Mouse (Mus musculus) forebrain, embryonic 14.5 days (tissue): ENCODE measurements at regions not wholly inside any gene's neighbourhood (a gene's known extent, or its start where the extent isn't known, plus 50 kb on each side); places are given as distances from the start of the nearest gene placed in this dataset.

Experiments used
- ATAC-seq: fragments of 200-750 bp; cut with Nextera tagmentation; 2 replicates; pipeline ENCODE4 v1.8.0; 2017; ENCODE audit warnings: mild to moderate bottlenecking, moderate library complexity
- DNase-seq: peaks from one replicate; pipeline ENCODE4 v3.0.0-alpha.2; 2015; ENCODE audit warnings: low spot score
- H3K27ac ChIP-seq: fragments of 300-500 bp; sonication (generic); 2 replicates; pipeline ENCODE4 v1.5.1; 2014; ENCODE audit warnings: low read depth, mild to moderate bottlenecking, control low read depth, low read length, moderate library complexity
- H3K27me3 ChIP-seq: fragments of 300-500 bp; sonication (generic); replicated peaks from 2 replicates; pipeline ENCODE4 v1.6.1; 2014; ENCODE audit warnings: low read length, control low read depth, mixed read lengths; ENCODE audit not compliant: control insufficient read depth, insufficient read depth
- H3K36me3 ChIP-seq: fragments of 300-500 bp; sonication (generic); 2 replicates; pipeline ENCODE4 v1.6.1; 2014; ENCODE audit warnings: low read length, control low read depth; ENCODE audit not compliant: control insufficient read depth, insufficient read depth
- H3K4me1 ChIP-seq: fragments of 300-500 bp; sonication (generic); 2 replicates; pipeline ENCODE4 v1.6.1; 2014; ENCODE audit warnings: antibody characterized with exemption, low read length, control low read depth; ENCODE audit not compliant: control insufficient read depth, insufficient read depth
- H3K4me2 ChIP-seq: fragments of 300-500 bp; sonication (generic); 2 replicates; pipeline ENCODE4 v1.6.1; 2014; ENCODE audit warnings: mild to moderate bottlenecking, control low read depth, low read length
- H3K4me3 ChIP-seq: fragments of 300-500 bp; sonication (generic); 2 replicates; pipeline ENCODE4 v1.5.1; 2014; ENCODE audit warnings: low read depth, low read length, control low read depth
- H3K9ac ChIP-seq: fragments of 300-500 bp; sonication (generic); 2 replicates; pipeline ENCODE4 v1.6.1; 2014; ENCODE audit warnings: mild to moderate bottlenecking, low read length, control low read depth, moderate library complexity
- H3K9me3 ChIP-seq: fragments of 300-500 bp; sonication (generic); replicated peaks from 2 replicates; pipeline ENCODE4 v1.6.1; 2016; ENCODE audit warnings: low read length, control low read depth, mixed read lengths; ENCODE audit not compliant: control insufficient read depth
- WGBS: fragments of 180-500 bp; shearing (Covaris S2); extraction: QIAGEN DNeasy Blood & Tissue Kit; methylation state at CpG from one replicate; pipeline ENCODE4 v1.1.7; 2014; 5-methylcytosine and 5-hydroxymethylcytosine counted together

- H3K4me2 ChIP-seq, result no peak overlapping the region
- no peak overlapping the region for H3K9ac ChIP-seq
- no peaks in the 10 kb centered on the region for H3K36me3 ChIP-seq
- ATAC-seq (no peak), DNase-seq (no peak)
- H3K4me3 ChIP-seq, result no peak overlapping the region
- no peaks in the 10 kb centered on the region for H3K9me3 ChIP-seq
- no peaks in the 10 kb centered on the region for H3K27me3 ChIP-seq
- no peaks in the 10 kb centered on the region for H3K4me1 ChIP-seq
- H3K27ac ChIP-seq, result no peak overlapping the region
- 43% methylated on average over 2 of the region's 2 CpGs for WGBS
Measured at GRCm38 (mm10) chr9:115504789-115505188, 194.6 kb upstream of the Stt3b start.

GRCm38 (mm10) chr9:115507131-115507689, 197.0 kb upstream of the Stt3b start:
- WGBS, result 12% methylated on average over 7 of the region's 7 CpGs
- Histone ChIP-seq H3K27me3 (no peaks in the 10 kb centered on the region), H3K4me2 (no peak overlapping the region), H3K36me3 (no peaks in the 10 kb centered on the region), H3K4me1 (no peaks in the 10 kb centered on the region), H3K27ac (no peak overlapping the region), H3K4me3 (no peak overlapping the region), H3K9me3 (no peaks in the 10 kb centered on the region), H3K9ac (no peak overlapping the region)
- ATAC-seq (peak; percentile 80), DNase-seq (peak; percentile 64)

GRCm38 (mm10) chr9:115512835-115513629, 202.8 kb upstream of the Stt3b start:
- H3K27me3 ChIP-seq, result no peaks in the 10 kb centered on the region
- ATAC-seq (no peak), DNase-seq (peak; percentile 31)
- H3K9me3 ChIP-seq, result no peaks in the 10 kb centered on the region
- 58% methylated on average over 16 of the region's 16 CpGs for WGBS
- no peak overlapping the region for H3K27ac ChIP-seq
- no peaks in the 10 kb centered on the region for H3K4me1 ChIP-seq
- H3K4me3 ChIP-seq, result no peak overlapping the region
- no peak overlapping the region for H3K9ac ChIP-seq
- no peaks in the 10 kb centered on the region for H3K36me3 ChIP-seq
- no peak overlapping the region for H3K4me2 ChIP-seq

GRCm38 (mm10) chr9:115517903-115518302, 207.7 kb upstream of the Stt3b start:
- H3K4me1 ChIP-seq, result no peaks in the 10 kb centered on the region
- no peaks in the 10 kb centered on the region for H3K9me3 ChIP-seq
- no peak for DNase-seq
- no peak for ATAC-seq
- no peak overlapping the region for H3K4me2 ChIP-seq
- H3K9ac ChIP-seq, result no peak overlapping the region
- no peaks in the 10 kb centered on the region for H3K36me3 ChIP-seq
- H3K4me3 ChIP-seq, result no peak overlapping the region
- H3K27ac ChIP-seq, result no peak overlapping the region
- H3K27me3 ChIP-seq, result no peaks in the 10 kb centered on the region

- Histone ChIP-seq H3K27ac (no peak overlapping the region), H3K9me3 (no peaks in the 10 kb centered on the region), H3K4me1 (no peaks in the 10 kb centered on the region), H3K4me2 (no peak overlapping the region), H3K36me3 (no peaks in the 10 kb centered on the region), H3K4me3 (no peak overlapping the region), H3K27me3 (no peaks in the 10 kb centered on the region), H3K9ac (no peak overlapping the region)
- WGBS, result 73% methylated on average over 3 of the region's 3 CpGs
- ATAC-seq (no peak), DNase-seq (no peak)
Measured at GRCm38 (mm10) chr9:115524161-115524560, 213.9 kb upstream of the Stt3b start.

DNA sequence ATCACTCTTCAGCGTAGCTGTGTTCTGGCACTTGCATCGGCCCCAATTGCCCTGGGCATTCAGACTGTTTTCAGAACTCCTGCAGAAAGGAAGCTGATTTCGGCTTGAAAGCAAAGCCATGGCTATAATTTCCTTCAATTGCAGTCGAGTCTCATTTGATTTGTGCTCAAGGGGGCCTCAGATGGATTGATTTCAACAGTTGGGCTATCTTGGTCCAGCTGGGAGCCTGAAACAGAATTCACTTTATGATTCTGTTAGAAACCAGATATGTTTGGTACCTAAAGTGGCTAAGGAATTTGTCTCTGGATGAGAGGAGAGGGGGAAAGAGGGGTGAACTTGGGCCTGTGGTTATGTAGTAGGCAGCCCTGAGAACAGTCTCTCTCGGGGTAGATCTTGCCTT, 214.4 kb upstream of the Stt3b start:
- H3K27ac ChIP-seq, result no peak overlapping the region
- H3K9ac ChIP-seq, result no peak overlapping the region
- no peak overlapping the region for H3K4me2 ChIP-seq
- no peak overlapping the region for H3K4me3 ChIP-seq
- H3K9me3 ChIP-seq, result no peaks in the 10 kb centered on the region
- ATAC-seq (no peak), DNase-seq (no peak)
- no peaks in the 10 kb centered on the region for H3K27me3 ChIP-seq
- H3K4me1 ChIP-seq, result no peaks in the 10 kb centered on the region
- WGBS, result 80% methylated on average over 5 of the region's 5 CpGs
- no peaks in the 10 kb centered on the region for H3K36me3 ChIP-seq

DNA sequence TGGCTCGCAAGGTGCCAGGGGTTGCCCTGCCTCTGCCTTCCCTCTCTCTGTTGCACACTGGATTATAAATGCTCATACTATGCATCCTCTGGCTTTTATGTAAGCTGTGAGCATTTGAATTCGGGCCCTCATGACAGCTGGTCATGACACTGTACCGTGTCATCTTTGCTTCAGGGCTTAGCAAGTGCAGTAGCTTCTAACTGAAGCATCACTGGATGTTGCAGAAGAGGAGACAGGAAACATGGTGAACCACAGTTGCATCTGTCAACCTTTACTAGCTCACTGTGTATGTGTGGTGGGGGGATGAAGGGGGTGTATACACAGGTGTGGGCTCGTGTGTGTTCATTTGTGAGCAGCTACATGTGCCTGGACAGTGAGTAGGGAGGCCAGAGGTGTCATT, 216.1 kb upstream of the Stt3b start:
- Histone ChIP-seq H3K9ac (no peak overlapping the region), H3K4me2 (no peak overlapping the region), H3K36me3 (no peaks in the 10 kb centered on the region), H3K9me3 (no peaks in the 10 kb centered on the region), H3K27ac (no peak overlapping the region), H3K4me1 (no peaks in the 10 kb centered on the region), H3K27me3 (no peaks in the 10 kb centered on the region), H3K4me3 (no peak overlapping the region)
- 85% methylated on average over 4 of the region's 4 CpGs for WGBS
- ATAC-seq (no peak), DNase-seq (no peak)

- Histone ChIP-seq H3K4me2 (no peak overlapping the region), H3K9me3 (no peaks in the 10 kb centered on the region), H3K4me3 (no peak overlapping the region), H3K4me1 (no peaks in the 10 kb centered on the region), H3K27ac (no peak overlapping the region), H3K36me3 (no peaks in the 10 kb centered on the region), H3K27me3 (no peaks in the 10 kb centered on the region), H3K9ac (no peak overlapping the region)
- 95% methylated on average over 6 of the region's 6 CpGs for WGBS
- no peak for DNase-seq
- ATAC-seq, result no peak
Measured at GRCm38 (mm10) chr9:115526981-115527380, 216.8 kb upstream of the Stt3b start.

- no peak overlapping the region for H3K4me3 ChIP-seq
- no peak overlapping the region for H3K4me2 ChIP-seq
- no peak for DNase-seq
- ATAC-seq, result no peak
- no peaks in the 10 kb centered on the region for H3K9me3 ChIP-seq
- no peaks in the 10 kb centered on the region for H3K36me3 ChIP-seq
- H3K4me1 ChIP-seq, result no peaks in the 10 kb centered on the region
- no peak overlapping the region for H3K27ac ChIP-seq
- H3K9ac ChIP-seq, result no peak overlapping the region
- WGBS, result 32% methylated on average over 3 of the region's 3 CpGs
- H3K27me3 ChIP-seq, result no peaks in the 10 kb centered on the region
Measured at GRCm38 (mm10) chr9:115534198-115534597, 224.0 kb upstream of the Stt3b start.
